Mouse (Mus musculus) ES-E14 (cell line): ENCODE data around the gene Adamts20.

Experiments
- CHD2 ChIP-seq: IDR thresholded peaks from 2 replicates; pipeline ENCODE4 v1.6.1; 2014; ENCODE audit warnings: mild to moderate bottlenecking, low read depth, low read length, inconsistent platforms
- HCFC1 ChIP-seq: IDR thresholded peaks from 2 replicates; pipeline ENCODE4 v1.6.1; 2012; ENCODE audit warnings: low read length, inconsistent platforms, borderline replicate concordance; ENCODE audit not compliant: insufficient read depth
- MAFK ChIP-seq: IDR thresholded peaks from 2 replicates; pipeline ENCODE4 v1.6.1; 2014; ENCODE audit warnings: mild to moderate bottlenecking, low read depth, low read length, inconsistent platforms; ENCODE audit not compliant: insufficient read depth
- ZNF384 ChIP-seq: IDR thresholded peaks from 2 replicates; pipeline ENCODE4 v1.6.1; 2012; ENCODE audit warnings: low read depth, low read length, inconsistent platforms

DNA sequence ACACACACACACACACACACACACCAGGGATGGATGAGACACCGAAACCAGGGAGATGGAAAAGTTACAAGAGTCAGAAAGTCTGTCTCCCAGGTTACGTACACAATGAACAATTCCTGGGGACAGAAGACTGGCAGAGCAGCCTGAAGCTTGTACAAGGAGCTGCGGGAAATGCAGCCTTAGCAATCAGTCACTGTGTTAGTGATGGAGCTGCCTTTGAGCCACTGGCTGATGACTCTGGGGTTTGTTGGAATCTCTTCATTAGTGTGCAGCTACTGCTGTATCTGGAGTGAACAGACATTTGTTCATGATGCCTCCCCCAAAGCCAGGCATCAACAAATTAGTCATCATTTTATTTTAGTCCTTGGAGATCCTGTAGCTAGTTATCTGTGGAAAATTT is 162.1 kb downstream of the Adamts20 start:
- TF ChIP-seq HCFC1 = no peak
- TF ChIP-seq ZNF384 = no peak
- TF ChIP-seq CHD2 = no peak
- TF ChIP-seq MAFK = no peak
